Mouse (Mus musculus) urinary bladder, postnatal 25 days (tissue): Measurements from ENCODE around the gene Wfdc5.

ENCODE experiments used
- DNase-seq: peaks from one replicate; pipeline ENCODE4 v3.0.0; 2022; ENCODE audit warnings: low spot score

Wfdc5 gene

GRCm38 (mm10) chr2:164174649-164175395 lies 7.7 kb downstream of the Wfdc5 start:
- no peak for DNase-seq

- DNase-seq = no peak
Measured at GRCm38 (mm10) chr2:164173394-164173793, 9.1 kb downstream of the Wfdc5 start.

- no peak for DNase-seq
Measured at GRCm38 (mm10) chr2:164170902-164171301, 11.6 kb downstream of the Wfdc5 start, which contains the start of gene Kcns1. Kcns1 (minus strand) TSS chr2:164171113.

DNA sequence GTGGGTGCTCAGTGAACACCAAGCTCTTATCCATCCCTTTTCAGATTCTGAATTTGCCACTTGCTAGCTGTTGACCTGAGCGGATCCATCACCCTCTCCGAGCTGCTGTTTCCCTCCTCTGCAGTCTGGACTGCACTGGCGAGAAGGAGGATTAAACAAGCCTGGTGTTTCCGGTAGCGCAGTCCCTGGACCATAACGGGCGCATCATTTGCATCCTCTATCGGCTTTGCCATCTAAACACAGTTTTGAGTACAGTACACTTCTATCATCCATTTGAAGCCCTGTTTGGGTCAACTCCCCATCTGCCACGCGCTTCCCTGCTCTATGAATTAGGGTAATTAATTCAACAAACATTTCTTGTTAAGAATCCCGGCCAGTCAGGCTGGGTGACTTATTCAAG lies 12.2 kb downstream of the Wfdc5 start:
- DNase-seq = no peak

GRCm38 (mm10) chr2:164168571-164168946 lies 14.0 kb downstream of the Wfdc5 start:
- DNase-seq = no peak

DNA sequence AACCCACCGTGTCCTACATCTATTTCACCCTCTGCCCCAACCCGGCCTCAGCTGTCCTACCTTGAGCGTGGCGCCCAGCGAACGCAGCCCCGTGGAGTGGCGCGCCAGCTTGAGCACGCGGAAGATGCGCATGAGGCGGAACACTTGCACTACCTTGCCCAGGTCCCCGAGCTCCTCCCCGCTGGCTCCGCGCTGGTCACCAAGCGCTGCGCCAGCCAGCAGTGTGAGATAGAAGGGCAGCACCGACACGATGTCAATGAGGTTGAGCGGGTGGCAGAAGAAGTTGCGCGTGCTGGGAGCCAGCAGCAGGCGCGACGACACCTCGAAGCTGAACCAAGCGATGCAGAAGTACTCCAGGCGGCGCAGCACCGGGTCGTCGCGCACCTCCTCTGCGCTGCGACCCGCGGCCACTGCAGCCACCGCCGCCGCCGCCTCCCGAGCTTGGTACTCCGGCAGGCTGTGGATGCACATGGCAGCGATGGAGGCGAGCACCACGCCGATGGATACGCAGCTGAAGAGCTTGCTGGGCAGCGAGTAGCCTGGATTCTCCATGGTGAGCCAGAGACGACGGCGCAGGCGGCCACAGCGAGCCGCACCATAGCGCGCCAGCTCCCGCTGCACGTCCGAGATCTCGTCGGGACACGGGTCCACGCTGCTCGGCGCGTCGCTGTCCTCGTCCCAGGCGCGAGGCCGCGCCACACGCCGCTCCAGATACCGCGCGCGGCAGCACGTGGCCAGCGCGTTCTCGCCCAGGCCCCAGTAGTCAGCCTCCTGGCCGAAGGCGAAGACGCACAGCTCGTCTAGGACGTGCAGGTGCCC lies 14.6 kb downstream of the Wfdc5 start:
- no peak for DNase-seq

GRCm38 (mm10) chr2:164164941-164165340 lies 17.6 kb downstream of the Wfdc5 start:
- DNase-seq = no peak

DNA sequence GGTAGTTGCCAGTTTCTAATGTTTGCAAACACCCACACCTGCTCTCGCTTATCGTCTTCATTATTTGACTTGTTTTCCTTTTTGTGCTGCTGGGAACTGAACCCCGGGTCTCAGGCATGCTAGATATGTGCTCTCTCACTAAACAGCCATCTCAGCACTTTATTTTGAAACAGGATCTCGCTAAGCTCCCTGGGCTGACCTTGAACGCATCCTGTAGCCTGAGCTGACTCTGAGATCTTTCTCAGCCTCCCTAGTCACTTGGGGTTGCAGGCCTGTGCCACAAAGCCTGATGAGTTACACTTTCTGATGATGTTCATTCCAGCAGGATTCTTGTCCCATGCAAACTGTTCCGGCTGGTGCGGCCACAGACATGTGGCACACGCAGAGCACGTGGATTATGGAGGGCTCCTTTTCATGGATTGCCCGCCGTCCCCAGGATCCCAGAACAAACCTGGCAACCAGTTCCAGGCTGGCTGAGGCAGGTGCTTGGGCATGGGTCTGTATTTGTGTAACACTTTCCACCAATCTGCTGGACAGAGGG lies 21.0 kb downstream of the Wfdc5 start:
- DNase-seq = no peak

- DNase-seq = no peak
Measured at GRCm38 (mm10) chr2:164158838-164159237, 23.7 kb downstream of the Wfdc5 start.

DNA sequence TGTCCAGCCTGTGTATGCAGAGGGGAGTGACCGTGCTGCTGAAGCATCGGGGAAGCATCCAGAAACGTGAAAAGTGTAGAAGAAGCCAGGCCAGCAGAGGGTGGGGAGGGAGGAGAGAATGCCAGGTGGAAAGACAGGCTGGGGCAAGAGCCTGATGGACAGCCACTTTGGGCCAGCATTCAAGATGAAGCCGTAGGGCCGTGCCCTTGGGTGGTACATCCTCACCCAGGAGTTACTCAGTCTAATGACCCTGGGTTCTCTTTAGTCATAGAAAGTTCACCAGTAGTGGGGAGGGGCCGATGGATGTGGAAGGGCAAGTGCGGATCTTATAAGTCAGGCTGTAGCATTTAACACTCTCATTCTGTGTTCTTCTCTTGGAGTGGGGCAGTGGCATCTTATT lies 26.4 kb downstream of the Wfdc5 start:
- DNase-seq = no peak

DNA sequence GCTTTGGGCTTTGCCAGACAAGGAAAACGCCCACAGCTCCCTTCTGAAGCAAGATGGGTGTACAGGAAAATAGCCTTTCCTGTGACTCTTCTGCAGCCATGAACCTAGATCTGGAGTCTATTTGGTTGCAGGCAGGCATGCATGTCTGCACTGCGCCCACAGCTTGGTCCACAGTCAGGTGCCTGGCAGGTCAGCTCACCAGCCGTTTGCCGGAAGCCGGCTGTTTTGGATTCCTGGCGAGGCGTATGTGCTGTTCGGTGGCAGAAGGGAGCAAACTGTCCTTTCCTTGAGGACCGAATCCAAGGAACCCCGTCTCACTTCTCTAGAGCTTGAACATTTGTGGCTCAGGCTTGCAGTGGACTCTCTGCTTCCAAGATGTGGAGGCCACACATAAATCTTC lies 28.5 kb downstream of the Wfdc5 start:
- DNase-seq = no peak

DNA sequence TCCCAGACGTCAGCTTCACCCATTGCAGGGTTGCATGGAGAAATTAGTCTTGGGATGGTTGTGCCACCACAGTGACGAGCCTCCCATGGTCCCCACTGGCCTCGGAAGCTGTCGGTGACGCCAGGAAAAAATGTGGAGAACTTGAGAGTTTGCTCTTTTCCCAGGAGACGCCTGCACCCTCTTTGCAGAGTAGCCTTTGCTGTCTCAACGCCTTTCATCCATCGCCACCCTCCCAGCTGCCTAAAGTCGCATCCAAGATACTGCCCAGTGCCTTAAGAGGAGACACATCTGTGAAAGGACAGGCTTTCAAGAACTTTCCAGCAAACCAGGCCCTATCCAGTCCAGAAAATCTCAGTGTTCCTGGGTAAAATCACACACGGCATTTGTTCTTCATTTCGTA lies 30.2 kb downstream of the Wfdc5 start:
- DNase-seq = no peak

DNA sequence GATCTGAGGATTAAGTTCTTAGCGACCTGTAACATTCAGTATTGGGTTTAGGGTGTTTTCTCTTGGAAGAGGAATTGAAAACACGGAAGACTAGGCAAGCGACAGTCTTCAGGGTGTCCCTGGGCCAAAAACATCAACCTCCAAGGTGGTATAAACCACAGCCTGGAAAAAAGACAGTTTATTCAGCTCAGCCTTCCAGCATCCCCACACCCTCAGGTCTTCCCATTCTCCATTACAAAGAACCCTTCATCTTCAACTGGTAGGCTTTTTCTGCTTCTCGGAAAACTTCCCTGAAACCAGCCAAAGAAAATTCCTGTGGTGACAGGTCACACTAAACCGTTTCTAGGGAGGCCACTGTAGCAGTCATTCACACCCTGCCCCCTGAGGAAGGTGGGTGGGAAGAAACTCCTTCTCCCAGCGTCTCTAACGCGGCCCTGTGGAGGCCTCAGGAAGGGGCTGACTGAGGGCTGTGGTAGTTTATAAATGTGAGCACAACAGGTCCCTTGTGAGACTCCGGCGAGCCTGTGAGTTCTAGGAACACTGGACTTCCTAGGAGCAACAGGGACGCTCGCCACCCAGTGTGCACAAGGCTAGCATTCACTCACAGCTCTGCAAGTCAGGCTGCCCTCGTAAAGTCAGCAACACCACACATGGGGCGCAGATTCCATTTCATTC lies 32.3 kb downstream of the Wfdc5 start:
- DNase-seq = no peak

DNA sequence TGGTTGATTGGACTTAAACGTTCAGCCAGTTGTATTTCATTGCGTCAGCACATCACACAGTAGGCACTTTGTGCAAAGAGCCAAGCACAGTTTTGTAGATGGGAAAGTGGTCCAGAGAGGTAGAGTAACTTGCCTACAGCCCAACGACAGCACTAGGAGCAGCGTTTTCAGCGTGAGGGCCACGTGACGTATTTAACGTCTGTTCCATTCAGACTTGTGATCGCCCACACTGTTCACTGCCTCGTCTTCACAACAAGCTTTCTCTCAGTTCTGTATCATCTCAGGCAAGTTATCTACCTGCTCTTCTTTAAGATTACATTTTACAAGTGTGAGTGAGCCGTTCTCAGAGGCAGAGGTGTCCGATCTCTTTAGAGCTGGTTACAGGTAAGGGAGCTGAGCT lies 36.0 kb downstream of the Wfdc5 start:
- no peak for DNase-seq

- no peak for DNase-seq
Measured at GRCm38 (mm10) chr2:164144541-164144940, 38.0 kb downstream of the Wfdc5 start.

GRCm38 (mm10) chr2:164144025-164144424 lies 38.5 kb downstream of the Wfdc5 start:
- no peak for DNase-seq

DNA sequence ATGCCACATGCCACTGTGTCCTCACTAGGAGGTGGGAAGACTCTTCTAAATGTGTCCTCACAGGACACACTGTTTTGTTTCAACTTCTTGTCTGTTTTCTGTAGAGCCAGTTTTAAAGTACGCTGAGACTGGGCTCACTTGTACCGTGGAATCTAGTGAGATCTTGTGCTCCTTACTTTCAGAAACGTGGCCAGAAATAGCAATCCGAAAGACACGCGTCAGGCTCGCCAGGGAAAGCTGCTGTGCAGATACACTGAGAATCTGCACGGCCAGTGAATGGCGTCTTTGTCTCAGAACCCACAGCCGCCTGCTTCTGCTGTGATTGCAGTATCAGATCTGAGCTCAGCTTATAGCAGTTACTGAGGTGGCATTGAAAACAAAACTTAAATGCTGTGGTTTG lies 40.5 kb downstream of the Wfdc5 start:
- DNase-seq = no peak

DNA sequence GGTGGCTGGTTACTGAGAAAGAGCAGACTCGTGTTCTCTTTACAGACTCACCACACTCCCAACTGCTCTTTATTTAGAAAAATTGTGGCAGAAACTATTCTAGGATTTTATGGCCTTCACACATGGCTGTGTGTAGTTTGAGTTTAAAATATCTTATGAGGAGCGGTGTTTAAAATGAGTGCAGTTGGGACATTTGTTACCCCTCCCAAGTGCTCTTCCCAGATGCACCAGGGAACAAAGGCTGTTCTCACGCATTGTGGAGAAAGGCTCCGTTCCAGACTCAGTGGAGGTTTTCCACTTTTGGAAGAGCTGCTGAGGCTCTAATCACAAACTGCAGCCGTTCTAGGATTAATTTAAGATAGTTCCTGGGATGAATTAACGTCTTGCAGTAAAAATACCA lies 44.8 kb downstream of the Wfdc5 start:
- DNase-seq = no peak

- no peak for DNase-seq
Measured at GRCm38 (mm10) chr2:164136393-164136792, 46.1 kb downstream of the Wfdc5 start.

DNA sequence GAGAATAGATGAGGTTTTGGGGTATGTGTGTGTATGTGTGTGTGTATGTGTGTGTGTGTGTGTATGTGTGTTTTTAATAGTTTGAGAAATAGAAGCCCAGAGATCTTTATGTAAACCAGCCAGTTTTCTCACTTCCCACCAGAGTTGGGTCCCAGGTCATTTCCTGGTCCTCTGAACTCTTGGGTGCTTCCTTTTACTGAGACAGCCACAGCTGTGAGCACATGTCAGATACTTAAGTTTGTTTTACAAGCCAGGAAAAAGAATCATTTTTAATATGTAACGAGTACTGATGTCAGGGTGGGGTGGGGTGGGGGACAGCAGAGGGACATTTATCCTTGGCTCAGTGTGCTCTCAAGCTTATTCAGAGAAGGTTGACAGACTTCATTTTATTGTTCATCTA lies 47.2 kb downstream of the Wfdc5 start:
- no peak for DNase-seq

GRCm38 (mm10) chr2:164134563-164134962 lies 48.0 kb downstream of the Wfdc5 start:
- DNase-seq = no peak

DNA sequence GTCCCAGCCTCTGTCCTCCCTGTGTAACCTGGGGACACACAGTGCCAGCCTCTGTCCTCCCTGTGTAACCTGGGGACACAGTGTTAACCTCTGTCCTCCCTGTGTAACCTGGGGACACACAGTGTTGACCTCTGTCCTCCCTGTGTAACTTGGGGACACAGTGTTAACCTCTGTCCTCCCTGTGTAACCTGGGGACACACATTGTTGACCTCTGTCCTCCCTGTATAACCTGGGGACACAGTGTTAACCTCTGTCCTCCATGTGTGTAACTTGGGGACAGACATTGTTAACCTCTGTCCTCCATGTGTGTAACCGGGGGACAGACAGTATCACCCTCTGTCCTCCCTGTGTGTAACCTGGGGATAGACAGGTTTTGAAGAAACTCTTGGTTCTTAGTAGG lies 51.0 kb downstream of the Wfdc5 start:
- DNase-seq = no peak
